Mouse (Mus musculus): ENCODE data around the gene Myo18a. TPM values are rescaled to one million over a fixed set of nuclear protein-coding genes. Genes with fewer than 3 reads are reported as not detected.

Myo18a gene
- polyA plus RNA-seq, 1 experiment from 2014 or later = 21.6 TPM

GRCm38 (mm10) chr11:77852941-77853668, 90.1 kb downstream of the Myo18a start:
- Histone ChIP-seq H3K9me3 (ENCODE audit: low read length) (no peaks in the 10 kb centered on the region), H3K9ac (replicated peaks; ENCODE audit: low read depth) (no peak overlapping the region), H3K4me1 (ENCODE audit: insufficient read depth, low read depth, low read length) (no peaks in the 10 kb centered on the region), H3K36me3 (ENCODE audit: insufficient read depth, low read length) (peaks cover 38% of the 10 kb centered on the region; the same call in 1 of the 2 replicates), H3K27me3 (replicated peaks; ENCODE audit: insufficient read depth, low read length) (no peaks in the 10 kb centered on the region), H3K27ac (ENCODE audit: low read length) (no peak overlapping the region), H3K4me2 (replicated peaks; ENCODE audit: low read depth, low read length) (no peak overlapping the region), H3K4me3 (ENCODE audit: low read depth, low read length) (no peak overlapping the region)
- WGBS = 81% methylated on average over 17 of the region's 17 CpGs
- ATAC-seq = peak; percentile 62
- no peak for DNase-seq (ENCODE audit: low spot score)
- TF ChIP-seq CTCF (IDR thresholded peaks at IDR 0.05) = no peak
- TF ChIP-seq EP300 (IDR thresholded peaks at IDR 0.05) = no peak

GRCm38 (mm10) chr11:77854641-77855040, 91.6 kb downstream of the Myo18a start:
- WGBS = 50% methylated on average over 3 of the region's 3 CpGs
- Histone ChIP-seq H3K9me3 (ENCODE audit: low read length) (no peaks in the 10 kb centered on the region), H3K36me3 (ENCODE audit: insufficient read depth, low read length) (peaks cover 31% of the 10 kb centered on the region; the same call in 1 of the 2 replicates), H3K27ac (ENCODE audit: low read length) (no peak overlapping the region), H3K4me2 (replicated peaks; ENCODE audit: low read depth, low read length) (no peak overlapping the region), H3K4me1 (ENCODE audit: insufficient read depth, low read depth, low read length) (no peaks in the 10 kb centered on the region), H3K9ac (replicated peaks; ENCODE audit: low read depth) (no peak overlapping the region), H3K27me3 (replicated peaks; ENCODE audit: insufficient read depth, low read length) (no peaks in the 10 kb centered on the region), H3K4me3 (ENCODE audit: low read depth, low read length) (no peak overlapping the region)
- TF ChIP-seq EP300 (IDR thresholded peaks at IDR 0.05) (no peak), CTCF (IDR thresholded peaks at IDR 0.05) (no peak)
- DNase-seq (ENCODE audit: low spot score) (no peak), ATAC-seq (no peak)

- DNase-seq (ENCODE audit: low spot score) = no peak
- no peak overlapping the region for H3K4me3 ChIP-seq (ENCODE audit: low read depth, low read length)
- peaks cover 27% of the 10 kb centered on the region; the same call in 1 of the 2 replicates for H3K36me3 ChIP-seq (ENCODE audit: insufficient read depth, low read length)
- no peaks in the 10 kb centered on the region for H3K9me3 ChIP-seq (ENCODE audit: low read length)
- no peak overlapping the region; the same call in 1 of the 2 replicates for H3K9ac ChIP-seq (replicated peaks; ENCODE audit: low read depth)
- no peak for TF ChIP-seq CTCF (IDR thresholded peaks at IDR 0.05)
- no peak for TF ChIP-seq EP300 (IDR thresholded peaks at IDR 0.05)
- ATAC-seq = no peak
- no peak overlapping the region for H3K4me2 ChIP-seq (replicated peaks; ENCODE audit: low read depth, low read length)
- no peaks in the 10 kb centered on the region for H3K4me1 ChIP-seq (ENCODE audit: insufficient read depth, low read depth, low read length)
- H3K27ac ChIP-seq (ENCODE audit: low read length) = no peak overlapping the region
- no peaks in the 10 kb centered on the region for H3K27me3 ChIP-seq (replicated peaks; ENCODE audit: insufficient read depth, low read length)
- WGBS = 46% methylated on average over 15 of the region's 15 CpGs
These were observed 92.3 kb downstream of the Myo18a start for GRCm38 (mm10) chr11:77855396-77855795.

GRCm38 (mm10) chr11:77857089-77857488, 94.0 kb downstream of the Myo18a start:
- H3K4me3 ChIP-seq (ENCODE audit: low read depth, low read length) = no peak overlapping the region
- no peak overlapping the region for H3K4me2 ChIP-seq (replicated peaks; ENCODE audit: low read depth, low read length)
- ATAC-seq = no peak
- TF ChIP-seq EP300 (IDR thresholded peaks at IDR 0.05) (no peak), CTCF (IDR thresholded peaks at IDR 0.05) (no peak)
- H3K27ac ChIP-seq (ENCODE audit: low read length) = no peak overlapping the region
- 90% methylated on average over 6 of the region's 6 CpGs for WGBS
- no peak for DNase-seq (ENCODE audit: low spot score)
- H3K36me3 ChIP-seq (ENCODE audit: insufficient read depth, low read length) = peaks cover 25% of the 10 kb centered on the region; the same call in 1 of the 2 replicates
- H3K9ac ChIP-seq (replicated peaks; ENCODE audit: low read depth) = no peak overlapping the region
- H3K4me1 ChIP-seq (ENCODE audit: insufficient read depth, low read depth, low read length) = no peaks in the 10 kb centered on the region
- H3K27me3 ChIP-seq (replicated peaks; ENCODE audit: insufficient read depth, low read length) = no peaks in the 10 kb centered on the region
- no peaks in the 10 kb centered on the region for H3K9me3 ChIP-seq (ENCODE audit: low read length)

GRCm38 (mm10) chr11:77858589-77858988, 95.5 kb downstream of the Myo18a start:
- Histone ChIP-seq H3K4me2 (replicated peaks; ENCODE audit: low read depth, low read length) (no peak overlapping the region), H3K36me3 (ENCODE audit: insufficient read depth, low read length) (peaks cover 18% of the 10 kb centered on the region; the same call in 1 of the 2 replicates), H3K9me3 (ENCODE audit: low read length) (no peaks in the 10 kb centered on the region), H3K4me1 (ENCODE audit: insufficient read depth, low read depth, low read length) (no peaks in the 10 kb centered on the region), H3K9ac (replicated peaks; ENCODE audit: low read depth) (no peak overlapping the region), H3K27ac (ENCODE audit: low read length) (no peak overlapping the region), H3K4me3 (ENCODE audit: low read depth, low read length) (no peak overlapping the region), H3K27me3 (replicated peaks; ENCODE audit: insufficient read depth, low read length) (no peaks in the 10 kb centered on the region)
- TF ChIP-seq CTCF (IDR thresholded peaks at IDR 0.05) (no peak), EP300 (IDR thresholded peaks at IDR 0.05) (no peak)
- ATAC-seq (no peak), DNase-seq (ENCODE audit: low spot score) (no peak)
- 64% methylated on average over 9 of the region's 9 CpGs for WGBS

GRCm38 (mm10) chr11:77860947-77861346, 97.9 kb downstream of the Myo18a start:
- no peaks in the 10 kb centered on the region for H3K9me3 ChIP-seq (ENCODE audit: low read length)
- ATAC-seq (no peak), DNase-seq (ENCODE audit: low spot score) (no peak)
- 93% methylated on average over 9 of the region's 9 CpGs for WGBS
- no peak overlapping the region for H3K9ac ChIP-seq (replicated peaks; ENCODE audit: low read depth)
- TF ChIP-seq CTCF (IDR thresholded peaks at IDR 0.05) (no peak), EP300 (IDR thresholded peaks at IDR 0.05) (no peak)
- H3K4me3 ChIP-seq (ENCODE audit: low read depth, low read length) = no peak overlapping the region
- H3K27ac ChIP-seq (ENCODE audit: low read length) = no peak overlapping the region
- no peak overlapping the region for H3K4me2 ChIP-seq (replicated peaks; ENCODE audit: low read depth, low read length)
- peaks cover 18% of the 10 kb centered on the region; the same call in 1 of the 2 replicates for H3K36me3 ChIP-seq (ENCODE audit: insufficient read depth, low read length)
- H3K27me3 ChIP-seq (replicated peaks; ENCODE audit: insufficient read depth, low read length) = no peaks in the 10 kb centered on the region
- H3K4me1 ChIP-seq (ENCODE audit: insufficient read depth, low read depth, low read length) = no peaks in the 10 kb centered on the region

Measured in lung, postnatal 0 days (tissue).